Mouse (Mus musculus) lung, embryonic 16.5 days (tissue): ENCODE data around the gene Prima1. TPM values are rescaled to one million over a fixed set of nuclear protein-coding genes. Genes with fewer than 3 reads are reported as not detected.

Experiments used
- ATAC-seq: fragments of 200-750 bp; cut with Nextera tagmentation; 2 replicates; pipeline ENCODE4 v1.8.0; 2017; ENCODE audit warnings: low read depth, mild to moderate bottlenecking, moderate library complexity
- H3K27ac ChIP-seq: fragments of 300-500 bp; sonication (generic); 2 replicates; pipeline ENCODE4 v1.5.1; 2014; ENCODE audit warnings: mild to moderate bottlenecking, control low read depth, low read length
- H3K27me3 ChIP-seq: fragments of 300-500 bp; sonication (generic); 2 replicates; pipeline ENCODE4 v1.6.1; 2014; ENCODE audit warnings: low read depth, low read length, mixed read lengths; ENCODE audit not compliant: control insufficient read depth, insufficient read depth
- H3K36me3 ChIP-seq: fragments of 300-500 bp; sonication (generic); 2 replicates; pipeline ENCODE4 v1.6.1; 2014; ENCODE audit warnings: low read length; ENCODE audit not compliant: control insufficient read depth, insufficient read depth
- H3K4me1 ChIP-seq: fragments of 300-500 bp; sonication (generic); replicated peaks from 2 replicates; pipeline ENCODE4 v1.6.1; 2014; ENCODE audit warnings: low read length, mixed read lengths; ENCODE audit not compliant: control insufficient read depth, insufficient read depth
- H3K4me2 ChIP-seq: fragments of 300-500 bp; sonication (generic); 2 replicates; pipeline ENCODE4 v1.6.1; 2014; ENCODE audit warnings: low read depth, low read length, control low read depth
- H3K4me3 ChIP-seq: fragments of 300-500 bp; sonication (generic); 2 replicates; pipeline ENCODE4 v1.5.1; 2014; ENCODE audit warnings: mild to moderate bottlenecking, low read length, control low read depth
- H3K9ac ChIP-seq: fragments of 300-500 bp; sonication (generic); 2 replicates; pipeline ENCODE4 v1.6.1; 2014; ENCODE audit warnings: low read length, control low read depth
- H3K9me3 ChIP-seq: fragments of 300-500 bp; sonication (generic); 2 replicates; pipeline ENCODE4 v1.6.1; 2016; ENCODE audit warnings: low read length; ENCODE audit not compliant: control insufficient read depth
- WGBS: fragments of 180-500 bp; shearing (Covaris S2); extraction: QIAGEN DNeasy Blood & Tissue Kit; methylation state at CpG from one replicate; pipeline ENCODE4 v1.1.7; 2014; 5-methylcytosine and 5-hydroxymethylcytosine counted together
- polyA plus RNA-seq: library from polyadenylated mRNA; unstranded; fragments of >200 nt; fragmentation: Nextera tagmentation; extraction: Ambion mirVana; gene quantifications from 2 replicates; pipeline ENCODE4 v1.2.1, GENCODE M21; 2015

The Prima1 gene
- polyA plus RNA-seq, 1 experiment from 2014 or later: 0.23 TPM

GRCm38 (mm10) chr12:103238924-103239460 is 3.0 kb downstream of the Prima1 start:
- 32% methylated on average over 7 of the region's 7 CpGs for WGBS
- Histone ChIP-seq H3K27me3 (peaks cover 23% of the 10 kb centered on the region), H3K4me3 (no peak overlapping the region)

GRCm38 (mm10) chr12:103235856-103236255 is 6.1 kb downstream of the Prima1 start:
- no peak overlapping the region for H3K4me3 ChIP-seq
- H3K36me3 ChIP-seq: no peaks in the 10 kb centered on the region
- no peak overlapping the region for H3K4me2 ChIP-seq
- no peak overlapping the region for H3K27ac ChIP-seq
- no peaks in the 10 kb centered on the region for H3K4me1 ChIP-seq
- H3K9me3 ChIP-seq: no peaks in the 10 kb centered on the region
- no peak for ATAC-seq
- peaks cover 5% of the 10 kb centered on the region; the same call in 1 of the 2 replicates for H3K27me3 ChIP-seq
- no peak overlapping the region for H3K9ac ChIP-seq
- 52% methylated on average over 2 of the region's 2 CpGs for WGBS

More at GRCm38 (mm10) chr12:103238924-103239460, 3.0 kb downstream of the Prima1 start:
- Histone ChIP-seq H3K4me2 (no peak overlapping the region), H3K36me3 (no peaks in the 10 kb centered on the region), H3K9ac (no peak overlapping the region), H3K9me3 (no peaks in the 10 kb centered on the region), H3K27ac (no peak overlapping the region), H3K4me1 (peaks cover 5% of the 10 kb centered on the region; the same call in 1 of the 2 replicates)
- ATAC-seq: no peak

DNA sequence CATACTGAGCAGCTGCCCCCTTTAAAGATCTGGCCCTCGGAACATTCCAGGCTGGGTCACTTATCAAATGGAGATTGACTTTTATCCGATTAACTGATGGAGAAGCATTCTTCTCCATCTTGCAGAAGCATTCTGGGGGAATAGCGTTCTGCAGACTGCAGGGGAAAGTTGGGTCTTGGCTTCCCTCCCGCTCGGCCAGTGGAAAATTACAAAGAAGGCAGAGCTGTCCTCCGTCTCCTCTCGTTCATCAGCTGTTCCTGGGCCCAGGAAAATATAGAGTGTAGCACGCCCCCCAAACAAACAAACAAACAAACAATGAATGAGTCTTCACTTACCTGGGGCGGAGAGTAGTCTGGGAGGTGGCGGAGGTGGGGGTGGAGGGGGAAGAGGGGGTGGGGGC is 6.7 kb downstream of the Prima1 start:
- H3K9ac ChIP-seq: no peak overlapping the region
- WGBS: 69% methylated on average over 10 of the region's 10 CpGs
- no peak overlapping the region for H3K4me2 ChIP-seq
- no peak overlapping the region for H3K4me3 ChIP-seq
- no peaks in the 10 kb centered on the region for H3K36me3 ChIP-seq
- no peaks in the 10 kb centered on the region for H3K9me3 ChIP-seq
- H3K4me1 ChIP-seq: no peaks in the 10 kb centered on the region
- peaks cover 3% of the 10 kb centered on the region; the same call in 1 of the 2 replicates for H3K27me3 ChIP-seq
- no peak overlapping the region for H3K27ac ChIP-seq
- ATAC-seq: no peak

DNA sequence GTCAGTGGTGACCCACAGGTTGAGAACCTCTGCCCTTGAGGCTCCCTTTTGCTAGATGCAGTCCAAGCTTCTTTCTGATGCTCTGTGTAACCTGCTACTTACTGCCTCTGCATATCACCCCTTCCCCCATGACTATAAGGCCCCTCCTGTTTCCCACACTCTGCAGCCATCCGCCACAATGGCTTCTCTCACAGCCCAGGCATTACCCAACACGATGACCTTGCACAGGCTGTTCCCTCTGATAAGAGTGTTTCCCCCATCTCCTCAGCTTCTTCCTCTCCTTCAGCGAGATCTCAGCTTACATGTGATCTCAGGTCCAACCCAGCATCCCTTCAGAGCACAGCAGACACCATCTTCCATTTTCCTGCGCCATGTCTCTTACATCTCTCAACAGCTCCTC is 12.9 kb downstream of the Prima1 start:
- no peak overlapping the region for H3K27ac ChIP-seq
- WGBS: 58% methylated on average over 4 of the region's 4 CpGs
- no peak overlapping the region for H3K4me3 ChIP-seq
- H3K9me3 ChIP-seq: no peaks in the 10 kb centered on the region
- ATAC-seq: no peak
- no peak overlapping the region for H3K4me2 ChIP-seq
- no peak overlapping the region for H3K9ac ChIP-seq
- H3K27me3 ChIP-seq: no peaks in the 10 kb centered on the region
- H3K36me3 ChIP-seq: no peaks in the 10 kb centered on the region
- no peaks in the 10 kb centered on the region for H3K4me1 ChIP-seq

GRCm38 (mm10) chr12:103226121-103226520 is 15.8 kb downstream of the Prima1 start:
- H3K9ac ChIP-seq: no peak overlapping the region
- ATAC-seq: no peak
- no peak overlapping the region for H3K27ac ChIP-seq
- H3K9me3 ChIP-seq: no peaks in the 10 kb centered on the region
- no peaks in the 10 kb centered on the region for H3K27me3 ChIP-seq
- 51% methylated on average over 4 of the region's 4 CpGs for WGBS
- no peak overlapping the region for H3K4me3 ChIP-seq
- H3K4me2 ChIP-seq: no peak overlapping the region
- no peaks in the 10 kb centered on the region for H3K4me1 ChIP-seq
- H3K36me3 ChIP-seq: no peaks in the 10 kb centered on the region

- no peaks in the 10 kb centered on the region for H3K4me1 ChIP-seq
- H3K9ac ChIP-seq: no peak overlapping the region
- H3K27ac ChIP-seq: no peak overlapping the region
- ATAC-seq: no peak
- H3K4me3 ChIP-seq: no peak overlapping the region
- no peaks in the 10 kb centered on the region for H3K36me3 ChIP-seq
- no peaks in the 10 kb centered on the region for H3K27me3 ChIP-seq
- no peak overlapping the region for H3K4me2 ChIP-seq
- WGBS: 79% methylated on average over 9 of the region's 9 CpGs
- H3K9me3 ChIP-seq: no peaks in the 10 kb centered on the region
Measured at GRCm38 (mm10) chr12:103223671-103224070, 18.3 kb downstream of the Prima1 start.

DNA sequence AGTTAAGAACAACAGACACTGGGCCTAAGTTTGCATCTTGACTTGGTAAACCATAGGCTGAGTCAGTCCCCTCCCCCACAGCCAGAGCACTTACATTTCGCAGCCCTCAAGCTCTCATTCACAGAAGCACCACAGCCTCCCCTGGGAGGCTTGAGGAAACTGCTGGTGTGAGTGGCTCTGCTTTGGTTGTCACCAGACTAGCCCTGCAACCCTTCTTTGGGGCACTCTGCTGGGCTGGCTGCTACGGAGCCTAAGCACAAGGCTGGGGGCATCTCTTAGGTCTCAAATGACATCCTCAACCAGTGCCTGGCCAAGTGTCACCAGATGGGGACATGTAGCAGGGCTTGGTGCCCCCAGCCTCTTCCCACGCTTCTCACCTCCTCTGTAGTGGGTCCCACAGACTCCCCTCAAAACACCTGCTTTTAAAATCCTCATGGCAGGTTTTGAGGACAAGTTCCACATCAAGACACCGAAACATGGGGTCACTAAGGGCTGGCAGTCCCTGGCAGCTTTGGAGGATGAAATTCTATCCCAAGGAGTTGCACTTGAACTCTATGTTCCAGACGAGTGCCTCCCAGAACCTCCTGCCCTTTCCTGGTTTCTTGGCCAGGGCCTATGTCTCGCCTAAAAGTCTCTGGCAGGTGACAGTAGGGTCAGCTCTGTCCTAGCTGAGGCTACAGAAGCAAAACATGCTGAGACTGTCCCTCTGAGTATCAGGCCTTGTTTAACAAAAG is 25.9 kb downstream of the Prima1 start:
- Histone ChIP-seq H3K9me3 (no peaks in the 10 kb centered on the region), H3K27me3 (no peaks in the 10 kb centered on the region), H3K9ac (no peak overlapping the region), H3K36me3 (no peaks in the 10 kb centered on the region), H3K4me2 (no peak overlapping the region), H3K27ac (no peak overlapping the region), H3K4me3 (no peak overlapping the region), H3K4me1 (no peaks in the 10 kb centered on the region)
- no peak for ATAC-seq
- 49% methylated on average over 6 of the region's 6 CpGs for WGBS

GRCm38 (mm10) chr12:103214797-103215196 is 27.2 kb downstream of the Prima1 start:
- Histone ChIP-seq H3K4me3 (no peak overlapping the region), H3K27me3 (no peaks in the 10 kb centered on the region), H3K9ac (no peak overlapping the region), H3K4me2 (no peak overlapping the region), H3K4me1 (no peaks in the 10 kb centered on the region), H3K9me3 (no peaks in the 10 kb centered on the region), H3K36me3 (no peaks in the 10 kb centered on the region), H3K27ac (no peak overlapping the region)
- 88% methylated on average over 2 of the region's 2 CpGs for WGBS
- ATAC-seq: no peak

- no peaks in the 10 kb centered on the region for H3K9me3 ChIP-seq
- H3K4me1 ChIP-seq: no peaks in the 10 kb centered on the region
- H3K27ac ChIP-seq: no peak overlapping the region
- 23% methylated on average over 10 of the region's 10 CpGs for WGBS
- ATAC-seq: peak; percentile 70
- no peaks in the 10 kb centered on the region for H3K27me3 ChIP-seq
- no peak overlapping the region for H3K4me2 ChIP-seq
- H3K4me3 ChIP-seq: no peak overlapping the region
- no peak overlapping the region for H3K9ac ChIP-seq
- H3K36me3 ChIP-seq: no peaks in the 10 kb centered on the region
Measured at GRCm38 (mm10) chr12:103214270-103214669, 27.7 kb downstream of the Prima1 start.
